Mouse (Mus musculus): Measurements from ENCODE around the gene Maml2. TPM values are rescaled to one million over a fixed set of nuclear protein-coding genes. Genes with fewer than 3 reads are reported as not detected.

The Maml2 gene
- polyA plus RNA-seq, 1 experiment from 2014 or later = 10.0 TPM

GRCm38 (mm10) chr9:13500045-13500444 is 202.3 kb downstream of the Maml2 start:
- H3K4me3 ChIP-seq (replicated peaks; ENCODE audit: low read depth, low read length) = no peak overlapping the region
- no peak overlapping the region for H3K27ac ChIP-seq
- no peak overlapping the region for H3K4me2 ChIP-seq (ENCODE audit: low read length)
- H3K9ac ChIP-seq (ENCODE audit: low read depth, low read length) = no peak overlapping the region
- no peaks in the 10 kb centered on the region for H3K36me3 ChIP-seq (ENCODE audit: insufficient read depth, low read length)
- ATAC-seq (replicated peaks; ENCODE audit: low FRiP score, low read depth) (no peak), DNase-seq (ENCODE audit: low spot score) (no peak)
- 81% methylated on average over 5 of the region's 5 CpGs for WGBS
- H3K9me3 ChIP-seq (replicated peaks; ENCODE audit: low read length) = no peaks in the 10 kb centered on the region
- TF ChIP-seq CTCF (IDR thresholded peaks at IDR 0.05; ENCODE audit: low read depth) = no peak
- no peaks in the 10 kb centered on the region for H3K27me3 ChIP-seq (ENCODE audit: insufficient read depth, low read length)
- H3K4me1 ChIP-seq (replicated peaks; ENCODE audit: insufficient read depth, low read length) = peaks cover 9% of the 10 kb centered on the region; the same call in 1 of the 2 replicates

- Histone ChIP-seq H3K36me3 (ENCODE audit: insufficient read depth, low read length) (no peaks in the 10 kb centered on the region), H3K9ac (ENCODE audit: low read depth, low read length) (no peak overlapping the region), H3K9me3 (replicated peaks; ENCODE audit: low read length) (no peaks in the 10 kb centered on the region), H3K4me1 (replicated peaks; ENCODE audit: insufficient read depth, low read length) (0 out of 2 replicates have a peak, but pooled peaks cover 14% of the 10 kb centered on the region), H3K27ac (no peak overlapping the region), H3K4me3 (replicated peaks; ENCODE audit: low read depth, low read length) (no peak overlapping the region), H3K27me3 (ENCODE audit: insufficient read depth, low read length) (no peaks in the 10 kb centered on the region), H3K4me2 (ENCODE audit: low read length) (no peak overlapping the region)
- no peak for TF ChIP-seq CTCF (IDR thresholded peaks at IDR 0.05; ENCODE audit: low read depth)
- DNase-seq (ENCODE audit: low spot score) = no peak
- WGBS = 77% methylated on average over 4 of the region's 4 CpGs
- no peak for ATAC-seq (replicated peaks; ENCODE audit: low FRiP score, low read depth)
These were observed 207.3 kb downstream of the Maml2 start for GRCm38 (mm10) chr9:13505024-13505423.

GRCm38 (mm10) chr9:13506956-13507821 is 209.4 kb downstream of the Maml2 start:
- 27% methylated on average over 6 of the region's 6 CpGs for WGBS
- DNase-seq (ENCODE audit: low spot score) = peak; percentile 90
- peak; percentile 53; the same call in 1 of the 2 replicates for ATAC-seq (replicated peaks; ENCODE audit: low FRiP score, low read depth)

GRCm38 (mm10) chr9:13507822-13508188 is 210.0 kb downstream of the Maml2 start:
- Histone ChIP-seq H3K9me3 (replicated peaks; ENCODE audit: low read length) (no peaks in the 10 kb centered on the region), H3K4me3 (replicated peaks; ENCODE audit: low read depth, low read length) (no peak overlapping the region), H3K27ac (peak overlapping the region; percentile 42; the same call in 1 of the 2 replicates), H3K4me2 (ENCODE audit: low read length) (no peak overlapping the region), H3K4me1 (replicated peaks; ENCODE audit: insufficient read depth, low read length) (0 out of 2 replicates have a peak, but pooled peaks cover 16% of the 10 kb centered on the region), H3K9ac (ENCODE audit: low read depth, low read length) (no peak overlapping the region), H3K27me3 (ENCODE audit: insufficient read depth, low read length) (no peaks in the 10 kb centered on the region), H3K36me3 (ENCODE audit: insufficient read depth, low read length) (no peaks in the 10 kb centered on the region)
- no peak for DNase-seq (ENCODE audit: low spot score)
- no peak for ATAC-seq (replicated peaks; ENCODE audit: low FRiP score, low read depth)
- no peak for TF ChIP-seq CTCF (IDR thresholded peaks at IDR 0.05; ENCODE audit: low read depth)
- 71% methylated on average over 9 of the region's 9 CpGs for WGBS

More at GRCm38 (mm10) chr9:13506956-13507821, 209.4 kb downstream of the Maml2 start:
- no peak for TF ChIP-seq CTCF (IDR thresholded peaks at IDR 0.05; ENCODE audit: low read depth)
- H3K36me3 ChIP-seq (ENCODE audit: insufficient read depth, low read length) = no peaks in the 10 kb centered on the region
- H3K4me3 ChIP-seq (replicated peaks; ENCODE audit: low read depth, low read length) = no peak overlapping the region
- H3K27me3 ChIP-seq (ENCODE audit: insufficient read depth, low read length) = no peaks in the 10 kb centered on the region
- 0 out of 2 replicates have a peak, but pooled peaks cover 16% of the 10 kb centered on the region for H3K4me1 ChIP-seq (replicated peaks; ENCODE audit: insufficient read depth, low read length)
- H3K9ac ChIP-seq (ENCODE audit: low read depth, low read length) = no peak overlapping the region
- H3K27ac ChIP-seq = peak overlapping the region; percentile 42; the same call in 1 of the 2 replicates
- no peak overlapping the region for H3K4me2 ChIP-seq (ENCODE audit: low read length)
- H3K9me3 ChIP-seq (replicated peaks; ENCODE audit: low read length) = no peaks in the 10 kb centered on the region

GRCm38 (mm10) chr9:13509751-13510150 is 212.0 kb downstream of the Maml2 start:
- H3K27ac ChIP-seq = no peak overlapping the region
- WGBS = 65% methylated on average over 6 of the region's 6 CpGs
- H3K27me3 ChIP-seq (ENCODE audit: insufficient read depth, low read length) = no peaks in the 10 kb centered on the region
- no peak for TF ChIP-seq CTCF (IDR thresholded peaks at IDR 0.05; ENCODE audit: low read depth)
- DNase-seq (ENCODE audit: low spot score) = no peak
- H3K4me2 ChIP-seq (ENCODE audit: low read length) = no peak overlapping the region
- H3K9ac ChIP-seq (ENCODE audit: low read depth, low read length) = no peak overlapping the region
- 0 out of 2 replicates have a peak, but pooled peaks have one; percentile 50 for ATAC-seq (replicated peaks; ENCODE audit: low FRiP score, low read depth)
- peaks cover 26% of the 10 kb centered on the region; the same call in 1 of the 2 replicates for H3K4me1 ChIP-seq (replicated peaks; ENCODE audit: insufficient read depth, low read length)
- no peak overlapping the region for H3K4me3 ChIP-seq (replicated peaks; ENCODE audit: low read depth, low read length)
- H3K36me3 ChIP-seq (ENCODE audit: insufficient read depth, low read length) = no peaks in the 10 kb centered on the region
- H3K9me3 ChIP-seq (replicated peaks; ENCODE audit: low read length) = no peaks in the 10 kb centered on the region

- ATAC-seq (replicated peaks; ENCODE audit: low FRiP score, low read depth) (no peak), DNase-seq (ENCODE audit: low spot score) (no peak)
- Histone ChIP-seq H3K27me3 (ENCODE audit: insufficient read depth, low read length) (no peaks in the 10 kb centered on the region), H3K4me2 (ENCODE audit: low read length) (no peak overlapping the region), H3K27ac (no peak overlapping the region), H3K4me1 (replicated peaks; ENCODE audit: insufficient read depth, low read length) (peaks cover 26% of the 10 kb centered on the region; the same call in 1 of the 2 replicates), H3K9me3 (replicated peaks; ENCODE audit: low read length) (no peaks in the 10 kb centered on the region), H3K4me3 (replicated peaks; ENCODE audit: low read depth, low read length) (no peak overlapping the region), H3K36me3 (ENCODE audit: insufficient read depth, low read length) (no peaks in the 10 kb centered on the region), H3K9ac (ENCODE audit: low read depth, low read length) (no peak overlapping the region)
- TF ChIP-seq CTCF (IDR thresholded peaks at IDR 0.05; ENCODE audit: low read depth) = peak; percentile 26; the same call in 1 of the 2 replicates
- WGBS = 64% methylated on average over 5 of the region's 5 CpGs
These were observed 213.0 kb downstream of the Maml2 start for GRCm38 (mm10) chr9:13510621-13511369.
